Mouse (Mus musculus): Measurements from ENCODE around the gene Tifa.
"Not testable (repeated sequence)": the region's sequence is repeated elsewhere in the genome, so short reads cannot be mapped to it uniquely, and the experiment has no call there.

GRCm38 (mm10) chr3:127783680-127784079, 5.9 kb upstream of the Tifa start:
- TF ChIP-seq CTCF (IDR thresholded peaks at IDR 0.05); EP300 (IDR thresholded peaks at IDR 0.05; ENCODE audit: insufficient read depth, low read depth, low read length); POLR2A (IDR thresholded peaks at IDR 0.05; ENCODE audit: insufficient read depth, low read depth, low read length): not testable (repeated sequence)

All from heart, adult 2 months (tissue).